Mouse (Mus musculus): ENCODE results near the gene Paf1. TPM values are rescaled to one million over a fixed set of nuclear protein-coding genes. Genes with fewer than 3 reads are reported as not detected.

The Paf1 gene
- polyA plus RNA-seq, 2 experiments from 2014 or later: 49.2 to 65.4 TPM

GRCm38 (mm10) chr7:28436932-28437570, 44.3 kb downstream of the Paf1 start, which contains the start of gene Gmfg:
Gene Gmfg, plus strand, starts transcription at chr7:28437447.
- peak; percentile 40 for ATAC-seq

- ATAC-seq: no peak
Measured at GRCm38 (mm10) chr7:28437964-28438363, 45.2 kb downstream of the Paf1 start.

- no peak for ATAC-seq
Measured at GRCm38 (mm10) chr7:28438771-28439170, 46.0 kb downstream of the Paf1 start.

GRCm38 (mm10) chr7:28440739-28441138, 48.0 kb downstream of the Paf1 start:
- peak; percentile 52 for ATAC-seq

- ATAC-seq: no peak
Measured at GRCm38 (mm10) chr7:28441776-28442485, 49.2 kb downstream of the Paf1 start.

GRCm38 (mm10) chr7:28442688-28443087, 49.9 kb downstream of the Paf1 start:
- ATAC-seq: no peak

GRCm38 (mm10) chr7:28444344-28444974, 51.7 kb downstream of the Paf1 start:
- peak; percentile 44 for ATAC-seq

GRCm38 (mm10) chr7:28446446-28446845, 53.7 kb downstream of the Paf1 start:
- ATAC-seq: no peak

GRCm38 (mm10) chr7:28447101-28447830, 54.5 kb downstream of the Paf1 start:
- ATAC-seq: no peak

GRCm38 (mm10) chr7:28447865-28448820, 55.4 kb downstream of the Paf1 start:
- no peak for ATAC-seq

Other genes with a start within 250 kb of the Paf1 start
- 10 to 100 TPM; 57.9 to 70.7 TPM for gene Fbl, start 223.2 kb upstream of the Paf1 start, polyA plus RNA-seq (2017; shearing (Covaris generic))
- gene Dyrk1b, start 213.5 kb upstream of the Paf1 start, polyA plus RNA-seq (2017; shearing (Covaris generic)): 1 to 10 TPM; 1.2 to 1.5 TPM
- under 1 TPM; 0.36 to 0.48 TPM for gene Eid2, start 125.1 kb upstream of the Paf1 start, polyA plus RNA-seq (2017; shearing (Covaris generic))
- 1 to 10 TPM; 1.0 to 1.1 TPM for gene Eid2b, start 115.2 kb upstream of the Paf1 start, polyA plus RNA-seq (2017; shearing (Covaris generic))
- not detected for gene Selenov, start 101.8 kb upstream of the Paf1 start, polyA plus RNA-seq (2017; shearing (Covaris generic))
- under 1 TPM in 1 of 2 experiments, not detected in 1; 0.17 TPM for gene Dll3, start 90.7 kb upstream of the Paf1 start, polyA plus RNA-seq (2017; shearing (Covaris generic))
- 10 to 100 TPM; 31.2 to 41.1 TPM for gene Timm50, start 80.9 kb upstream of the Paf1 start, polyA plus RNA-seq (2017; shearing (Covaris generic))
- gene Supt5, start 54.2 kb upstream of the Paf1 start, polyA plus RNA-seq (2017; shearing (Covaris generic)): 100 to 1,000 TPM in 1 of 2 experiments, 10 to 100 TPM in 1; 68.7 to 110 TPM
- gene Rps16, start 42.3 kb upstream of the Paf1 start, polyA plus RNA-seq (2017; shearing (Covaris generic)): 1,000 to 10,000 TPM; 1,380 to 1,513 TPM
- 10 to 100 TPM; 61.5 to 70.3 TPM for gene Plekhg2, start 20.4 kb upstream of the Paf1 start, polyA plus RNA-seq (2017; shearing (Covaris generic))
- 100 to 1,000 TPM; 107 to 125 TPM for gene Zfp36, start 12.7 kb upstream of the Paf1 start, polyA plus RNA-seq (2017; shearing (Covaris generic))
- 10 to 100 TPM; 29.7 to 30.6 TPM for gene Med29, start 243 bp upstream of the Paf1 start, polyA plus RNA-seq (2017; shearing (Covaris generic))
- 100 to 1,000 TPM; 694 to 773 TPM for gene Gmfg, start 44.5 kb downstream of the Paf1 start, polyA plus RNA-seq (2017; shearing (Covaris generic))
- gene Lrfn1, start 59.0 kb downstream of the Paf1 start, polyA plus RNA-seq (2017; shearing (Covaris generic)): not detected
- gene Ifnl2, start 117.5 kb downstream of the Paf1 start, polyA plus RNA-seq (2017; shearing (Covaris generic)): not detected
- not detected for gene Ifnl3, start 129.9 kb downstream of the Paf1 start, polyA plus RNA-seq (2017; shearing (Covaris generic))
- gene Sycn, start 147.9 kb downstream of the Paf1 start, polyA plus RNA-seq (2017; shearing (Covaris generic)): not detected
- gene Nccrp1, start 154.3 kb downstream of the Paf1 start, polyA plus RNA-seq (2017; shearing (Covaris generic)): not detected
- gene Samd4b, start 205.2 kb downstream of the Paf1 start, polyA plus RNA-seq (2017; shearing (Covaris generic)): 1 to 10 TPM; 6.2 to 7.4 TPM
- 1 to 10 TPM; 2.3 to 2.8 TPM for gene Pak4, start 205.2 kb downstream of the Paf1 start, polyA plus RNA-seq (2017; shearing (Covaris generic))
- gene Acp7, start 238.4 kb downstream of the Paf1 start, polyA plus RNA-seq (2017; shearing (Covaris generic)): not detected